Mouse (Mus musculus): Measurements from ENCODE around the gene Pnpla7.
A peak's percentile ranks its signal among the peaks of the same experiment; 100 is the strongest.
"Not testable (repeated sequence)": the region's sequence is repeated elsewhere in the genome, so short reads cannot be mapped to it uniquely, and the experiment has no call there.

Pnpla7 gene

GRCm38 (mm10) chr2:24975704-24976297 lies at the start of gene Pnpla7:
Gene Pnpla7 (plus strand): TSS chr2:24976033.
- DNase-seq = peak; percentile 46 to 58

- no peak for DNase-seq
Observed at GRCm38 (mm10) chr2:24926345-24926964, 49.4 kb upstream of the Pnpla7 start.

GRCm38 (mm10) chr2:24926965-24927358 lies 48.9 kb upstream of the Pnpla7 start:
- no peak for DNase-seq

GRCm38 (mm10) chr2:24927810-24928479 lies 47.9 kb upstream of the Pnpla7 start:
- DNase-seq = peak; percentile 51 to 69

GRCm38 (mm10) chr2:24929119-24929518 lies 46.7 kb upstream of the Pnpla7 start:
- DNase-seq = no peak

- no peak for DNase-seq
Observed at GRCm38 (mm10) chr2:24929593-24929992, 46.2 kb upstream of the Pnpla7 start.

- peak; percentile 56 to 64 for DNase-seq
Observed at GRCm38 (mm10) chr2:24934441-24934963, 41.3 kb upstream of the Pnpla7 start.

GRCm38 (mm10) chr2:24935057-24935796 lies 40.6 kb upstream of the Pnpla7 start, which contains the start of gene Arrdc1:
Gene Arrdc1 (minus strand): TSS chr2:24935252.
- peak; percentile 85 to 86 for DNase-seq

GRCm38 (mm10) chr2:24942092-24942491 lies 33.7 kb upstream of the Pnpla7 start:
- no peak for DNase-seq

- DNase-seq = not testable (repeated sequence)
Observed at GRCm38 (mm10) chr2:24944304-24944703, 31.5 kb upstream of the Pnpla7 start.

- DNase-seq = peak; percentile 99 to 100
Observed at GRCm38 (mm10) chr2:24949421-24950188, 26.2 kb upstream of the Pnpla7 start, which contains the start of gene Zmynd19. Gene Zmynd19 (plus strand): TSS chr2:24949792.

- DNase-seq = peak in 1 of 2 experiments; percentile 42
Observed at GRCm38 (mm10) chr2:24950189-24950535, 25.7 kb upstream of the Pnpla7 start.

- no peak for DNase-seq
Observed at GRCm38 (mm10) chr2:24952537-24953055, 23.2 kb upstream of the Pnpla7 start.

GRCm38 (mm10) chr2:24960910-24961309 lies 14.9 kb upstream of the Pnpla7 start:
- peak; percentile 51 to 59 for DNase-seq

- peak; percentile 92 to 96 for DNase-seq
Observed at GRCm38 (mm10) chr2:24962304-24963000, 13.4 kb upstream of the Pnpla7 start, which contains the start of gene Dph7. Gene Dph7 (plus strand): TSS chr2:24962400.

GRCm38 (mm10) chr2:24970386-24970785 lies 5.4 kb upstream of the Pnpla7 start:
- no peak for DNase-seq

GRCm38 (mm10) chr2:24974452-24974851 lies 1.4 kb upstream of the Pnpla7 start:
- DNase-seq = not testable (repeated sequence)

- peak; percentile 97 to 98 for DNase-seq
Observed at GRCm38 (mm10) chr2:24974906-24975703, 728 bp upstream of the Pnpla7 start, which contains the start of gene Mrpl41. Gene Mrpl41 (minus strand): TSS chr2:24975098.

GRCm38 (mm10) chr2:24976960-24977359 lies 1.1 kb downstream of the Pnpla7 start:
- no peak for DNase-seq

GRCm38 (mm10) chr2:24987762-24988161 lies 11.9 kb downstream of the Pnpla7 start:
- no peak for DNase-seq
